Mouse (Mus musculus): Measurements from ENCODE around the gene Ogdh. TPM values are rescaled to one million over a fixed set of nuclear protein-coding genes. Genes with fewer than 3 reads are reported as not detected.

Ogdh gene
- polyA plus RNA-seq, 1 experiment from 2014 or later, result 105 TPM

DNA sequence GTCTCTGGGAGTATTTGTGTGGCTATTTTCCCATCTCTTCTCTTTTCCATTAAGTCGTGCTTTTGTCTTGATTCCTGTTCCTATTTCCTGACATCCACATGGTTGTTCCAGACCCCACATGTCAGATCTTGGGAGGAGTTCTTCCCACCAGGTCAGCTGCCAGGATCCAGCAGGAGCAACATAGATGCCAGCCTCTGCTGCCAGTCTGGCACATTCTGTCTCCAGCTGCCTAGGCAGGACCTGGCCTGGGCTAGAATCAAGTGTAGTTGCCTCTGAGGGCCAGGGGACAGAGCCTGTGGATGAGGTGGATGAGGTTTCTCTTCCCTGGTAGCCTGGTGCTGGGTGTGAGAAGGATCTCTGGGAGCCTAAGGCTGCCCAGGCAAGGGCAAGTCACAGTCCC, 102.4 kb downstream of the Ogdh start:
- Histone ChIP-seq H3K27me3 (ENCODE audit: insufficient read depth, low read length) (no peaks in the 10 kb centered on the region), H3K9ac (peak overlapping the region; percentile 18; the same call in 1 of the 2 replicates), H3K36me3 (ENCODE audit: insufficient read depth) (peaks cover 47% of the 10 kb centered on the region), H3K9me3 (ENCODE audit: low read depth, low read length) (no peaks in the 10 kb centered on the region), H3K4me2 (no peak overlapping the region), H3K27ac (ENCODE audit: low read depth) (peak overlapping the region; percentile 82; the same call in 1 of the 2 replicates), H3K4me1 (ENCODE audit: insufficient read depth) (no peaks in the 10 kb centered on the region), H3K4me3 (ENCODE audit: low read depth, low read length) (no peak overlapping the region)
- no peak for TF ChIP-seq CTCF (IDR thresholded peaks at IDR 0.05; ENCODE audit: low read depth)
- no peak for DNase-seq
- no peak for ATAC-seq (ENCODE audit: insufficient read depth)
- 58% methylated on average over 1 of the region's 1 CpGs for WGBS

DNA sequence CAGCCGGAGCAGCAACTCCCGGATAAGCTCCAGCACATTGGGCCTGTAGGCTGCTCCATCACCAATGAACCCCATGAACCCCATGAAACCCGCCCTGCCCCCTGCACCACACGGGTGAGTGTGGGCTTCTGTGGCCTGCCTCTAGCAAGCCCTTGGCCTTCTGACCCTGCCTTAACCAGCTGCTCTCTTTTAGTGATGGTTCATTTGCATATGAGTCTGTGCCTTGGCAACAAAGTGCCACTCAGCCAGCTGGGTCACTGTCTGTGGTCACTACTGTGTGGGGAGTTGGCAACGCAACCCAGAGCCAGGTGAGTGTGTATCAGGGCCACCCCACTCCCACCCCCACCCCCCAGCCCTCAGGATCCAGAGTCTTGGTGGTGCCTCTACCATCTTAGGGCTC, 104.1 kb downstream of the Ogdh start:
- no peak overlapping the region for H3K4me3 ChIP-seq (ENCODE audit: low read depth, low read length)
- WGBS, result 87% methylated on average over 5 of the region's 5 CpGs
- no peak overlapping the region for H3K9ac ChIP-seq
- H3K27ac ChIP-seq (ENCODE audit: low read depth), result no peak overlapping the region
- H3K4me2 ChIP-seq, result no peak overlapping the region
- no peaks in the 10 kb centered on the region for H3K27me3 ChIP-seq (ENCODE audit: insufficient read depth, low read length)
- no peak for DNase-seq
- no peak for TF ChIP-seq CTCF (IDR thresholded peaks at IDR 0.05; ENCODE audit: low read depth)
- no peaks in the 10 kb centered on the region for H3K9me3 ChIP-seq (ENCODE audit: low read depth, low read length)
- H3K36me3 ChIP-seq (ENCODE audit: insufficient read depth), result peaks cover 63% of the 10 kb centered on the region
- ATAC-seq (ENCODE audit: insufficient read depth), result no peak
- H3K4me1 ChIP-seq (ENCODE audit: insufficient read depth), result no peaks in the 10 kb centered on the region

- no peaks in the 10 kb centered on the region for H3K27me3 ChIP-seq (ENCODE audit: insufficient read depth, low read length)
- H3K4me2 ChIP-seq, result no peak overlapping the region
- no peak for TF ChIP-seq CTCF (IDR thresholded peaks at IDR 0.05; ENCODE audit: low read depth)
- no peak overlapping the region for H3K9ac ChIP-seq
- H3K27ac ChIP-seq (ENCODE audit: low read depth), result no peak overlapping the region
- H3K4me3 ChIP-seq (ENCODE audit: low read depth, low read length), result no peak overlapping the region
- 95% methylated on average over 10 of the region's 10 CpGs for WGBS
- H3K4me1 ChIP-seq (ENCODE audit: insufficient read depth), result no peaks in the 10 kb centered on the region
- DNase-seq (no peak), ATAC-seq (ENCODE audit: insufficient read depth) (no peak)
- peaks cover 79% of the 10 kb centered on the region for H3K36me3 ChIP-seq (ENCODE audit: insufficient read depth)
- H3K9me3 ChIP-seq (ENCODE audit: low read depth, low read length), result no peaks in the 10 kb centered on the region
Observed at GRCm38 (mm10) chr11:6398141-6398540, 106.7 kb downstream of the Ogdh start.

DNA sequence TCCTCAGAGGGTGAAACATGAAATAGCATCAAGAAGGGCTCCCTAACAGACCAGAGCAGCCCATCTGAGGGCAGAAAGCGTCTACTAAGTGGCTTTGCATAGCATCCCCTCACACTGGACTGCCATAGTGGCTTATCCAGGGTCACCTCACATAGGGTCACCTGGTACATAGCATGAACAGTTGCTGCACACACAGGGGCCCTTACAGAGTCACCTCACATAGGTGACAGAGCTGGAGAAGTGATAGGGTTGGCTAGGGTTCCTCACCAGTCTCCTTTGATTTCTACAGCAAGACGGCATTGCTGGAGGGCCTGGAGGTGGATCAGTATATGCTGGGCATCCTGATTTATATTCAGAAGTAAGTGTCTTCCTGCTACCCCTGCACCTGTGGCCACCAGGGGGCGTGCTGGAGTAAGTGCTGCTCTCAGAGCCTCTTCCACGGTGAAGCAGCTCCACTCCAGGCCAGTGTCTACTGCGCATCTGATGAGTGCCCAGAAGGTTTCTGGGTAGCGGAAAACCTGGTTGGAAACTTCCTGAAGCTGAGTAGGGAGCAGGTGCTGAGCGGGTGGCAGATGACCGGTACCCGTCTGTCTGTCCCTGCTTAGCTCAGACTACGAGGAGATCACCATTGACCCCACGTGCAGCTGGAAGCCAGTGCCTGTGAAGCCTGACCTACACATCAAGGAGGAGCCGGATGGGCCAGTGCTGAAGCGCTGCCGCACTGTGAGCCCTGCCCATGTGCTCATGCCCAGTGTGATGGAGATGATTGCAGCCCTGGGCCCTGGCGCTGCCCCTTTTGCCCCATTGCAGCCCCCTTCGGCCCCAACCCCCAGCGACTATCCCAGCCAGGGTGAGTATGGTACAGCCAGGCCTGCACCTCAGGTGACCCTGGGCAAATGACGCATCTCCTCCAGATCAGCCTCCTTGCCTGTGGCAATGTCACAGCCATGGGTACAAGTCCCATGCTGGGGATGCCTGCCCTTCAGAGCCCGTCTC, 111.4 kb downstream of the Ogdh start:
- no peak for ATAC-seq (ENCODE audit: insufficient read depth)
- H3K9ac ChIP-seq, result no peak overlapping the region
- H3K9me3 ChIP-seq (ENCODE audit: low read depth, low read length), result no peaks in the 10 kb centered on the region
- peak; percentile 56 for DNase-seq
- no peak overlapping the region for H3K27ac ChIP-seq (ENCODE audit: low read depth)
- peaks cover 81% of the 10 kb centered on the region for H3K36me3 ChIP-seq (ENCODE audit: insufficient read depth)
- peak; percentile 79 for TF ChIP-seq CTCF (IDR thresholded peaks at IDR 0.05; ENCODE audit: low read depth)
- H3K4me2 ChIP-seq, result no peak overlapping the region
- WGBS, result 84% methylated on average over 19 of the region's 19 CpGs
- H3K4me1 ChIP-seq (ENCODE audit: insufficient read depth), result peaks cover 9% of the 10 kb centered on the region
- H3K4me3 ChIP-seq (ENCODE audit: low read depth, low read length), result no peak overlapping the region
- H3K27me3 ChIP-seq (ENCODE audit: insufficient read depth, low read length), result no peaks in the 10 kb centered on the region

DNA sequence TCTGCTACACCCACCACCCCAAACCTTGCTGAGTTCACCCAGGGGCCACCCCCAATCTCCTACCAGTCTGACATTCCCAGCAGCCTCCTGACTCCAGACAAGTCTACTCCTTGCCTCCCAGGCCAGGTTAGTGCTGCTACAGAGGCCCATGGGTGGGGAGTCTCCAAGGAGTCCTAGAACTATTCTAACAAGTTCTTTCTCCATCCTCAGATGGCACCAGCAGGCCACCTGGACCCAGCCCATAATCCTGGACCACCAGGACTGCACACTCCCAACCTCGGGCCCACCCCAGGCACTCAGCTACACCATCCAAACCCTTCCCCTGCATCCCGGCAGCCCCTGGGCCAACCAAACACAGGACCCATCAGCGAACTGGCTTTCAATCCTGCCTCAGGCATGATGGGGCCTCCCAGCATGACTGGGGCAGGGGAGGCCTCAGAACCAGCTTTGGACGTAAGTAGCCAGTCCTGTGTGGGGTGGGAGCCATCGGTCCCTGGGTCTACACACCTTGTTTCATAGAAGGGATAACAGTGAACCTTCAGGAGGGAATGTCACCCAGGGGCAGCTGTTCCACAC, 112.5 kb downstream of the Ogdh start:
- peaks cover 70% of the 10 kb centered on the region for H3K36me3 ChIP-seq (ENCODE audit: insufficient read depth)
- no peak overlapping the region for H3K4me2 ChIP-seq
- no peak for ATAC-seq (ENCODE audit: insufficient read depth)
- no peaks in the 10 kb centered on the region for H3K9me3 ChIP-seq (ENCODE audit: low read depth, low read length)
- WGBS, result 90% methylated on average over 5 of the region's 5 CpGs
- TF ChIP-seq CTCF (IDR thresholded peaks at IDR 0.05; ENCODE audit: low read depth), result no peak
- no peak overlapping the region for H3K9ac ChIP-seq
- no peak overlapping the region for H3K27ac ChIP-seq (ENCODE audit: low read depth)
- no peaks in the 10 kb centered on the region for H3K27me3 ChIP-seq (ENCODE audit: insufficient read depth, low read length)
- no peak overlapping the region for H3K4me3 ChIP-seq (ENCODE audit: low read depth, low read length)
- no peak for DNase-seq
- peaks cover 9% of the 10 kb centered on the region for H3K4me1 ChIP-seq (ENCODE audit: insufficient read depth)

DNA sequence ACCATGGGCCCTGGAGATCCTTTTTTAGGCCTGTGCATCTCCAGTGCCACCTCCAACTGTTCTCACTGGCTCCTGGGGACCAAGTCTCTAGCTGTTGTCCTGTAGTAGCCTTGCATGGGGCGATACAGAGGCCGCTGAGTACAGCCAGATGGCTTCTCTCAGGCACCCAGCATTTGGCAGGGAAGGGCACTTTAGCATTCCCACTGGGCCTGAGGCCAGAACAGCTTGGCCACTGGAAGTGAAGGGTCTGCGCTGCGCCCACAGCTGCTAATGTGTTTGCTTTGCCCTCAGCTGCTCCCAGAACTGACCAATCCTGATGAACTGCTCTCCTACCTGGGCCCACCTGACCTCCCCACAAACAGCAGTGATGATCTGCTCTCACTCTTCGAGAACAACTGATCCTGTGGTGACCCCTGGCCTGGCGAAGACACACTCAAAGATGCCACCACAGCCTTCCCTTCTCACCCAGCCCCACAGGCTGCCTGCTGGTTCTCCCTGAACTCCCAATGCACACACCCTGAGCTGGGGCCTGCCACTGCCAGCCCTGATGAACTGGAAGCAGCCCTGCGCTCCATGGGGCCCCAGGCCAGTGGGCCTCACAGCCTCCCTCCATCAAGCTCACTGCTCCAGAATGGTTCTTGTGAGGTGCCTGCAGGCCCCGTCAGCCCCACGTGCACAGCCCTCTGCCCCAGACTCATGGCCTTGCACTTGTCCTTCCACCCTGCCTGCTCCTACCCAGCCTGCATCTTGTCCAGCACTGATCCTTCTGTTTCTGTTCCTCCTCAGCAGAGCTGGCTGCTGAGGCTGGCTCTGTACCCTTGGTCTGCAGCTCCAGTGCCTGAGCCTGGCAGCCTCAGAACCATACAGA, 113.5 kb downstream of the Ogdh start:
- ATAC-seq (ENCODE audit: insufficient read depth) (peak; percentile 50; the same call in 1 of the 2 replicates), DNase-seq (peak; percentile 69)
- H3K4me3 ChIP-seq (ENCODE audit: low read depth, low read length), result no peak overlapping the region
- H3K4me1 ChIP-seq (ENCODE audit: insufficient read depth), result peaks cover 9% of the 10 kb centered on the region
- 65% methylated on average over 9 of the region's 9 CpGs for WGBS
- no peak for TF ChIP-seq CTCF (IDR thresholded peaks at IDR 0.05; ENCODE audit: low read depth)
- peak overlapping the region; percentile 9; the same call in 1 of the 2 replicates for H3K9ac ChIP-seq
- H3K27ac ChIP-seq (ENCODE audit: low read depth), result peak overlapping the region; percentile 79
- H3K9me3 ChIP-seq (ENCODE audit: low read depth, low read length), result no peaks in the 10 kb centered on the region
- no peaks in the 10 kb centered on the region for H3K27me3 ChIP-seq (ENCODE audit: insufficient read depth, low read length)
- H3K4me2 ChIP-seq, result no peak overlapping the region
- peaks cover 61% of the 10 kb centered on the region for H3K36me3 ChIP-seq (ENCODE audit: insufficient read depth)
